Mouse (Mus musculus) midbrain, embryonic 13.5 days (tissue): ENCODE measurements around the gene Scn5a. TPM values are rescaled to one million over a fixed set of nuclear protein-coding genes. Genes with fewer than 3 reads are reported as not detected.
A peak's percentile ranks its signal among the peaks of the same experiment; 100 is the strongest.

Experiments
- ATAC-seq: fragments of 200-750 bp; cut with Nextera tagmentation; 2 replicates; pipeline ENCODE4 v1.8.0; 2017; ENCODE audit warnings: mild to moderate bottlenecking, moderate TSS enrichment, moderate library complexity
- H3K27ac ChIP-seq: fragments of 300-500 bp; sonication (generic); 2 replicates; pipeline ENCODE4 v1.5.1; 2015; ENCODE audit warnings: inconsistent platforms, mild to moderate bottlenecking, moderate library complexity
- H3K27me3 ChIP-seq: fragments of 300-500 bp; sonication (generic); 2 replicates; pipeline ENCODE4 v1.6.1; 2015; ENCODE audit warnings: mild to moderate bottlenecking, inconsistent platforms
- H3K36me3 ChIP-seq: fragments of 300-500 bp; sonication (generic); 2 replicates; pipeline ENCODE4 v1.6.1; 2015; ENCODE audit warnings: mild to moderate bottlenecking, inconsistent platforms
- H3K4me1 ChIP-seq: fragments of 300-500 bp; sonication (generic); replicated peaks from 2 replicates; pipeline ENCODE4 v1.6.1; 2015; ENCODE audit warnings: inconsistent platforms
- H3K4me2 ChIP-seq: fragments of 300-500 bp; sonication (generic); replicated peaks from 2 replicates; pipeline ENCODE4 v1.6.1; 2015; ENCODE audit warnings: moderate library complexity, mild to moderate bottlenecking, inconsistent platforms
- H3K4me3 ChIP-seq: fragments of 300-500 bp; sonication (generic); replicated peaks from 2 replicates; pipeline ENCODE4 v1.5.1; 2015; ENCODE audit warnings: mild to moderate bottlenecking, inconsistent platforms
- H3K9ac ChIP-seq: fragments of 300-500 bp; sonication (generic); replicated peaks from 2 replicates; pipeline ENCODE4 v1.6.1; 2015; ENCODE audit warnings: mild to moderate bottlenecking, inconsistent platforms
- H3K9me3 ChIP-seq: fragments of 300-500 bp; sonication (generic); 2 replicates; pipeline ENCODE4 v1.6.1; 2016; ENCODE audit warnings: mild to moderate bottlenecking, inconsistent platforms
- WGBS: fragments of 180-500 bp; shearing (Covaris S2); methylation state at CpG from one replicate; pipeline ENCODE4 v1.1.7; 2015; 5-methylcytosine and 5-hydroxymethylcytosine counted together
- polyA plus RNA-seq: library from polyadenylated mRNA; unstranded; fragments of >200 nt; fragmentation: Nextera tagmentation; extraction: Ambion mirVana; gene quantifications from 2 replicates; pipeline ENCODE4 v1.2.1, GENCODE M21; 2015

Scn5a gene
- polyA plus RNA-seq, 1 experiment from 2014 or later = 0.20 TPM

DNA sequence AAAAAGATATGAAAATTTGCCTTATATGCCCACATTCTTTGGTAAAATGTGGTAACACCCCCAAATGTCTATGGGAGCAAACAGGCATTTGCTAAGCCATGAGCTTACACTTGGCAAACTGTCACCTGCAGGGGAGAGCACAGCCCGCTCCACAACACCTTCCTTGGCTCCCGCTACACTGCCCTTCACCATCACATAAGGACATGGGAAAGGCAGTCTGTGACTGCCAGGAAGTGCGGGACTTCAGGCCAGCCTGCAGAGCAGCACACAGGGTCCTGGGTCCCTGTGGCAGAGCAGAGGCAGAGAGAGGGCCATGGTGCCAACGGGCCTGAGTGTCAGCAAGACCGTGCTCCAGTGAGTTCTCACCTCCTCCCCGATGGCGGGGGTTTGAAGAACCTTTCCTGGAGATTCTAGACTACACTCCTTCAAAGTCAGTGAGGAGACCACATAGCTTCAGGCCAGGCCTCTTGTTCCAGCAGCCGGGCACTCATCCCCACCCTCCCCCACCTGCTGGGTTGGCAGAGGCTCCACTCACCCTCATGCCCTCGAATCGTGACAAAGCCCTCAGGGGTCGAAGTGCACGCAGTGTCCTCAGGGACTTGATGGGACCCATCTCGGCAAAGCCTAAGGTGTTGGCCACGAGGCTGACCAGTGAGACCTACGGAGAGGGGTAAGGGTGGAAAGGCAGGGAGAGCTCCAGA, 81.1 kb downstream of the Scn5a start:
- no peak overlapping the region for H3K4me3 ChIP-seq
- 89% methylated on average over 15 of the region's 15 CpGs for WGBS
- H3K4me1 ChIP-seq = no peaks in the 10 kb centered on the region
- ATAC-seq = no peak
- H3K27me3 ChIP-seq = 0 out of 2 replicates have a peak, but pooled peaks cover 8% of the 10 kb centered on the region
- no peak overlapping the region for H3K4me2 ChIP-seq
- H3K9me3 ChIP-seq = no peaks in the 10 kb centered on the region
- no peak overlapping the region for H3K27ac ChIP-seq
- no peak overlapping the region for H3K9ac ChIP-seq
- no peaks in the 10 kb centered on the region for H3K36me3 ChIP-seq

DNA sequence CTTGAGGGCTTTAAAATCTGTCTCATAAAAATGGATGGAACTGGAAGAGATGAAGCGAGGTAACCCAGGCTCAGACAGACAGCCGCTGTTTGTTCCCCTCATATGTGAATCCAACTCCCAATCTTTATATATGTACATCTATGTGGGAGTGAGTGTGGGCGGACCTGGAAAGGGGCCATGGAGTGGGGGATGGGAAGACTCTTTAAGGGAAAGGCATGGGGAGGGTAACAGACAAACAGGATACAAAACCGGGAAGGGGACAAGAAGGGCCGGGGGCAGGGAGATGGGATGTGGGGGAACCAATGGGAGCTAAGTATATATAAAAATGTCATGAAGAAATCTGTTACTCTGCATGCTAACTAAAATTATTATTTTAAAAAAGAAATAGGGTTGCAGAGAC, 81.9 kb downstream of the Scn5a start:
- no peak overlapping the region for H3K9ac ChIP-seq
- WGBS = 75% methylated on average over 5 of the region's 5 CpGs
- H3K9me3 ChIP-seq = no peaks in the 10 kb centered on the region
- 0 out of 2 replicates have a peak, but pooled peaks cover 8% of the 10 kb centered on the region for H3K27me3 ChIP-seq
- H3K4me1 ChIP-seq = no peaks in the 10 kb centered on the region
- no peak overlapping the region for H3K27ac ChIP-seq
- no peak overlapping the region for H3K4me3 ChIP-seq
- H3K4me2 ChIP-seq = no peak overlapping the region
- ATAC-seq = no peak
- H3K36me3 ChIP-seq = no peaks in the 10 kb centered on the region

DNA sequence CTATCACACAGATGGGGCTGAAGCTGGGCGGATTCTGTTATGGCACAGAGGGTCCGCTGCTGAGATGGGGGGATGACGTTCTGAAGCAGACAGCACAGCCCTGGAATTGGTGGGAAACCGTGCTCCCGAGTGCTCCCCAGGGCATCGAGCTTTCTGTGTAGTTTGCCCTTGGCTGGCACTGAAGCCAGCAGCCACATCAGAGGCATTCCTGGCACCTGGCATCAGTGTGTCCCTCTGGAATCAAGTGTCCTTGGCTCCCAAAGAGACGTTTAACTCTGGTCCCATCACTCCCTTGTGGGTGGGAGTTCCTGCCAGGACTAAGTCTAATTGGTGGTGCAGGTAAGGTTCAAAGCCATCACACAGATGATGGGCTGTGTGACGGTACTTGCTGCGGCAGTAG, 82.5 kb downstream of the Scn5a start:
- Histone ChIP-seq H3K27me3 (0 out of 2 replicates have a peak, but pooled peaks cover 2% of the 10 kb centered on the region), H3K36me3 (no peaks in the 10 kb centered on the region), H3K9me3 (no peaks in the 10 kb centered on the region), H3K27ac (no peak overlapping the region), H3K4me2 (no peak overlapping the region), H3K4me1 (no peaks in the 10 kb centered on the region), H3K4me3 (no peak overlapping the region), H3K9ac (no peak overlapping the region)
- 86% methylated on average over 9 of the region's 9 CpGs for WGBS
- no peak for ATAC-seq

DNA sequence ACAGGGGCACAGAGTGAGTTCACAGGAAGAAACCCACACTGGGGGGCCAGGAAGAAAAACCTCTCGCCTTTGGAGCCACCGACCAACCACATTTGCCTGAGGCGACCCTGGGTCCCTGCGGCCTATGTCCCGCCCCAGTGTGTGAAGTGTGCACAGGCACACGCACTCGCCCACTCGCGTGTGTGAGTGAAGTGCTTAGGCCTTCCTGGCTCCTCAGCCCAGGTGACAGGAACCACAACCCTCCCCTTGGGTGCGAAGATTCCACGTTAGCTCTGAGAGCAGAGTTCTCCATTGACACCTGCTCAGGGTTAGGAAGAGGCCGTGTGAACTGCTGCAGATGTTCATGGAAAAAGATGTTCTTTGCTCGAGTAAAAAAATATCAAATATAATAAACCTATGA, 93.9 kb downstream of the Scn5a start:
- no peak for ATAC-seq
- Histone ChIP-seq H3K4me2 (no peak overlapping the region), H3K36me3 (no peaks in the 10 kb centered on the region), H3K27me3 (0 out of 2 replicates have a peak, but pooled peaks cover 2% of the 10 kb centered on the region), H3K4me3 (no peak overlapping the region), H3K4me1 (peaks cover 13% of the 10 kb centered on the region), H3K27ac (no peak overlapping the region), H3K9me3 (no peaks in the 10 kb centered on the region), H3K9ac (no peak overlapping the region)
- 89% methylated on average over 13 of the region's 13 CpGs for WGBS

DNA sequence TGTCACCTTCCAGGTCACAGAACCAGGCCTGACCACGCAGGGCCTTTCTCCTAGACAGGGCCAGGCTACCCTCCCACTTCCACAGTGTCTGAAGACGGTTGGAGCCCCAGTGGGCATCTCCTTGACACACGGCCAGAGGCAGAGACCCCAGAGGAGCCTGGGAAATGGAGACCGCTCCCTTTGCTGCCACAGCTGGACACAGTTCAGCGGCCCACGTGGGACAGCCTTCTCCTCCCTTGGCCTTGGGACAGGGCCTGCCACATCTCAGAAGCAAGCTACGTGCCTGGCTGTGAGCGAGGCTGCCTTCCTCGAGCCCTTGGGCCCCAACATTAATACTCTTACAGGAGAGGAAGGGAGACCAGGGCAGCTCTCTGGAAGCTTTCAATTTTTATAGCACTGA, 94.4 kb downstream of the Scn5a start:
- Histone ChIP-seq H3K27me3 (0 out of 2 replicates have a peak, but pooled peaks cover 2% of the 10 kb centered on the region), H3K9ac (no peak overlapping the region; the same call in 1 of the 2 replicates), H3K4me3 (no peak overlapping the region), H3K4me1 (peaks cover 15% of the 10 kb centered on the region), H3K27ac (no peak overlapping the region), H3K36me3 (no peaks in the 10 kb centered on the region), H3K9me3 (no peaks in the 10 kb centered on the region), H3K4me2 (no peak overlapping the region)
- 68% methylated on average over 9 of the region's 9 CpGs for WGBS
- ATAC-seq = peak; percentile 40

DNA sequence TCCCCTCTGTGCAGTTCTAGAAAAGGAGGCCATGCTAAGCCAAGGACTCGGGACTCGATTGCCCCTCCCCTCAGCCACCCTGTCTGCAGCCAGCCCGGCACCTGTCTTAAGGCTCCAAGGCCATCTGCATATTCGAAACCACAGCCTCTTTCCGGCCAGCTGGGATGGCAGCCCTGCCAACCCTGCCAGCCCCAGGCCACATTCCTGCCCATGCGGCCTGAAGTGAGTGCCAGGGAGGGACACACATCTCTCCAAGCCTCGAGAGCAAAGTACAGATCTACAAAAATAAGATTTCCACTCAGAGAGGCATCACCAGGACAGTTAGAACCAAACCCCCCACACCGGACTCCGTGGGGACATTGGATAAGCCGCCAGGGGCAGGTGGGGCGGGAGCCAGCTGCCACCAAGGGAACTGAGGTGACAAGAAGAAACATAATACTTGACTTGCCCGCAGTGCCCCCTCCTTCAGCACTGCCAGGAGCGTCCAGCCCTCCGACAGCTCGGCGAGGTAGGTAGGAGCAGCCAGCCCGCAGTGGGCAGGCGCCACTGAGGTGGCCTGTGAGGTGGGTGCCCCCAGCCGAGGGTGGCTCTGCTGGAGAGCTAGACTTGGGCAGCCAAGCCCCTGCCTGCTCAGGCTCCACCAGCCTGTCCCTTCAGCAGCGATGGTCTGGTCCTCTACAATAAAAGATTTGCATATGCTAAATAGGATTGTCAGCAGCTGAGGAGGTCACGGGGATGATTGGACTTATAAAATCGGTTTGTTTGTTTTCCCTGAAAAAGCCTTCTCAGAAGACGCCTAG, 95.1 kb downstream of the Scn5a start:
- Histone ChIP-seq H3K4me3 (no peak overlapping the region), H3K4me1 (peaks cover 16% of the 10 kb centered on the region), H3K9me3 (no peaks in the 10 kb centered on the region), H3K4me2 (no peak overlapping the region), H3K36me3 (no peaks in the 10 kb centered on the region), H3K9ac (no peak overlapping the region; the same call in 1 of the 2 replicates), H3K27ac (no peak overlapping the region), H3K27me3 (0 out of 2 replicates have a peak, but pooled peaks cover 2% of the 10 kb centered on the region)
- 49% methylated on average over 23 of the region's 23 CpGs for WGBS
- peak; percentile 55 for ATAC-seq

DNA sequence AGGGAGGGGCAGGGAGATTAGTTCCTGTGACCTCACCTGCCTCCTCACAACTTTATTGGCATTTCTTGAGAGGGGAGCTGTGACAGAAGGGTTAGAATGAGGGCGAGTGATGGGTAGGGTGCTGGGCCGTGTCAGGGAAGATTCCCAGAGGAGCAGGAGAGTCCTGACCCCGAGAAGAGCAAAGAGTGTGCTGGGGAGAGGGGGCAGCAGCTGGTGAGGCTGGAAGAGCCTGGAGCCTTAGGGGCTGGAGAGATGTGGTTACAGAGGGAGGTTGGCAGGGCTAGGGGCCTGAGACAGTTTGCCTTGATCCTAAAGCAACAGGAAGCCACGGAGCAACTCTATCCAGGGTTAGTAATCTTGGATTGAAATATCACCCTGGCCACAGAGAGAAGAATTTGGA, 97.2 kb downstream of the Scn5a start:
- H3K9me3 ChIP-seq = no peaks in the 10 kb centered on the region
- ATAC-seq = no peak
- no peak overlapping the region for H3K27ac ChIP-seq
- no peak overlapping the region for H3K4me3 ChIP-seq
- WGBS = 86% methylated on average over 4 of the region's 4 CpGs
- H3K27me3 ChIP-seq = 0 out of 2 replicates have a peak, but pooled peaks cover 2% of the 10 kb centered on the region
- H3K4me1 ChIP-seq = peaks cover 16% of the 10 kb centered on the region
- H3K9ac ChIP-seq = no peak overlapping the region
- H3K36me3 ChIP-seq = no peaks in the 10 kb centered on the region
- no peak overlapping the region for H3K4me2 ChIP-seq

DNA sequence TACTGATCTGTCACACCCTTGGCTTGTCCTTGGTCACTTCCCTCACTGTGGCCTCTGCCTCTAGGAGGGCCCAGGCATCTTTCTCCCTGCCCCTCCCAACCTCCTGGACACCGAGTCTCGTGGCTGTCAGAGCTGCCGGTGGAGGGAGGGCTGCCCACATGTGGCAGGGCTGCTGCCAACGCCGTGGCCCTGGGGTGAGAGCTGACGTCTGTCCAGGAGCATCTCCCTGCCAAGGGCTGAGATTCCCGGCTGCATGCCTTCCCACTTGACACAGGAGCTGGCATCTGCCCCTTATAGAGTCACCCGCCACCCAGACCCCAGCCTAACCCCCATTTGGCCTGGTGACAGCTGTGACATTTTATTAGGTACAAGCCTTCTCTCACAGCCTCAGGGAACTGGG, 99.5 kb downstream of the Scn5a start:
- 66% methylated on average over 8 of the region's 8 CpGs for WGBS
- no peaks in the 10 kb centered on the region for H3K9me3 ChIP-seq
- ATAC-seq = no peak
- 0 out of 2 replicates have a peak, but pooled peaks cover 2% of the 10 kb centered on the region for H3K27me3 ChIP-seq
- H3K4me3 ChIP-seq = no peak overlapping the region
- H3K36me3 ChIP-seq = no peaks in the 10 kb centered on the region
- no peak overlapping the region for H3K4me2 ChIP-seq
- no peak overlapping the region for H3K9ac ChIP-seq
- H3K4me1 ChIP-seq = peaks cover 13% of the 10 kb centered on the region
- no peak overlapping the region for H3K27ac ChIP-seq

DNA sequence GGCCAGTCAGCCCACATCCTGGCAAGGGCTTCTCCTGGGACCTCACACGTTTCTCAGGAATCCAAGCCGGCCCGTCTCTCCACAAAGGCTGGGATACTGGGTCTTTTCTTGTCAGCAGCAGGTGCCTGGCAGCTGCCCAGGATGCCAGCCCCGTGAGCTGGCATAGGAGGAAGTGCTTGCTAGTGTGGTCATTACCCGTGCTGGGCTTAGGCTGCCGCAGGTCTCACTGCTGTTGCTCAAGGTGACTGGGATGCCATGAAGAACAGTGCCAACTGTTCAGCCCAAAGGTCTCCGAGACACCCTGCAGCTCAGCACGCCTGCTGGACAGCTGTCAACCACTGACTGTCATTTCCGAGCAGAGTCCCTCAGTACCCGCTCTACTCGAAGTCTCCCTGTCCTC, 100.5 kb downstream of the Scn5a start:
- H3K4me3 ChIP-seq = no peak overlapping the region
- H3K4me1 ChIP-seq = peaks cover 3% of the 10 kb centered on the region
- WGBS = 77% methylated on average over 11 of the region's 11 CpGs
- H3K27ac ChIP-seq = no peak overlapping the region
- no peak overlapping the region for H3K4me2 ChIP-seq
- no peaks in the 10 kb centered on the region for H3K9me3 ChIP-seq
- no peaks in the 10 kb centered on the region for H3K36me3 ChIP-seq
- ATAC-seq = no peak
- 0 out of 2 replicates have a peak, but pooled peaks cover 2% of the 10 kb centered on the region for H3K27me3 ChIP-seq
- no peak overlapping the region for H3K9ac ChIP-seq

DNA sequence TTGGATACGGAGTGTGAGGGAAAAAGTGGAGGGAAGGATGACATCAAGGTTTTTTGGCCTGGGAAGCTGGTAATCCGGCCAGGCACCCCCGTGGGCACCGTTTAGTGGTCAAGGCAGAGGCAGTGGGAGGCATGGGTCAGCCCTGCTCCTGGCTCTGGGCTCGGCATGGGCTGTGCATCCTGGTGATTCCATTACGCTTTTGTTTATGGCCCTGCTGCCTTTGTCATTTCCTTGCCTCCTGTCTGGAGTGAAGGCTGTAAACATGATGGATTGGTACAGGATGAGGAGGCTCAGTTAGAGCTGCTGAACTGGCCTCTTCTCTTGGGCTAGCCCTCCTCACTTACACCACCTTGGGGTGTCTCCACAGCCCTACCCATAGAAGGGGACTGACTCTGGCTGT, 101.1 kb downstream of the Scn5a start:
- H3K27ac ChIP-seq = no peak overlapping the region
- H3K9ac ChIP-seq = no peak overlapping the region
- H3K27me3 ChIP-seq = 0 out of 2 replicates have a peak, but pooled peaks cover 2% of the 10 kb centered on the region
- no peaks in the 10 kb centered on the region for H3K36me3 ChIP-seq
- 0 out of 2 replicates have a peak, but pooled peaks cover 3% of the 10 kb centered on the region for H3K4me1 ChIP-seq
- no peak overlapping the region for H3K4me2 ChIP-seq
- ATAC-seq = no peak
- WGBS = 65% methylated on average over 6 of the region's 6 CpGs
- H3K9me3 ChIP-seq = no peaks in the 10 kb centered on the region
- no peak overlapping the region for H3K4me3 ChIP-seq

DNA sequence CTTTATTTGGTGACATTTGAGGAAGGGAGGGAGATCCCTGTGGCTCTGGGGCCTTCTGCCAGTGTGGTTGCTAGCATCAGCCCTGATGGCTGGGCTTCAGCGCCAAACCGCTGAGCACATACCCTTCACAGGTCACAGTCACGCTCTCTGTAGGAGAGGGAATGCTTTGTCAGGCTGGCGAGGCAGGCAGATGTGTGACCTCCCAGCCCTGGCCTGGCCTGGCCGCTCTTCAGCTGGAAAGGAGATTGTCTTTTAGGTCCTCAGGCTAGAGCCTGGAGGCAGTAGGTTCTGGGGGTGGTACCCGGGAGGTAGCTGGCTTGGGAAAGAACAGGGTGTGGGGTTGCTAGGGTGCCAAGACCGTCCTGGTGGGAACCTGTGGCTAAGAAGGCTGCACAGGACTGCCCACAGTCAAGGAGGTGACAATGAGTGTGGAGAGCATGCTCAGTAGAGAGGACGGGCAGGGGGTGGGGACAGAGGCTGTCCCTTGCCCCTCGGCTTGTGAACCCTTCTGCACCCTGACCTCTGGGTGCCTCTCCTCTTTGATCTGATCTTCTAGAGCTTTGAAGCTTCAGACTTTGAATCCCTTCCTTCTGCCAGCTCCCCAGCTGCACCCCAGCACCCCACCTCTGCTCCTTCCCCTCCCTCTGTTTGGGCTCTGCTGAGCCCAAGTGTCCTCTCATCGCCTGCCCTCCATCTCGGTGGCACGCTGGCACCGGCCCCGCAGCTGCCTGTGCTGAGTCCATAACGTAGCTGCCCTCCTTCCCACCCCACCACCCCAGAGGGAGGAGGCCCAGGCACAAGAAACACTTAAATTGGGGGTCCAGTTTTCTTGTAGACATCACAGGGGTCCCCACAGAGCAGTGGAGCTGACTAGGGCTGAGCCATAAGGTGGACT, 103.9 kb downstream of the Scn5a start:
- Histone ChIP-seq H3K9ac (no peak overlapping the region), H3K4me2 (no peak overlapping the region), H3K36me3 (no peaks in the 10 kb centered on the region), H3K27ac (no peak overlapping the region), H3K4me3 (no peak overlapping the region), H3K4me1 (0 out of 2 replicates have a peak, but pooled peaks cover 3% of the 10 kb centered on the region), H3K27me3 (no peaks in the 10 kb centered on the region), H3K9me3 (no peaks in the 10 kb centered on the region)
- peak; percentile 43; the same call in 1 of the 2 replicates for ATAC-seq
- 70% methylated on average over 15 of the region's 15 CpGs for WGBS
